Comparison of ENCODE assay signal across 9 mouse cellular contexts in genomic region chr17:44737275-44738120, GRCm38 (mm10). TPM values are rescaled to one million over a fixed set of nuclear protein-coding genes. Genes with fewer than 3 reads are reported as not detected.
DNase-seq lines count a peak whose midpoint lies in the region; ATAC-seq and TF ChIP-seq lines count a peak whose summit lies in the region.
"Had no signal": no experiment of that assay in that cellular context is flagged by ENCODE, and none has a peak within 500 bp of the region (broad histone marks: within the 10 kb centered on the region; RNA-seq: fewer than 3 reads in every experiment).

No protein-coding gene starts in this region.

- no peak for TF ChIP-seq CTCF in embryonic fibroblast, embryonic 13.5 days (IDR thresholded peaks at IDR 0.05; ENCODE audit: borderline replicate concordance, insufficient read depth, low read length)
- TF ChIP-seq CTCF in midbrain, postnatal 0 days (IDR thresholded peaks at IDR 0.05) = no peak

- H3K9me3 ChIP-seq in liver, embryonic 11.5 days (ENCODE audit: control insufficient read depth, low read length) = no peaks in the 10 kb centered on the region
- no peaks in the 10 kb centered on the region for H3K9me3 ChIP-seq in intestine, embryonic 14.5 days (ENCODE audit: control insufficient read depth, low read length)
- H3K9me3 ChIP-seq in midbrain, postnatal 0 days (ENCODE audit: low read length) = no peaks in the 10 kb centered on the region

- H3K36me3 ChIP-seq in liver, embryonic 11.5 days (ENCODE audit: control insufficient read depth, insufficient read depth, low read length) = no peaks in the 10 kb centered on the region
- H3K36me3 ChIP-seq in intestine, embryonic 14.5 days (ENCODE audit: control insufficient read depth, insufficient read depth, low read length) = no peaks in the 10 kb centered on the region
- H3K36me3 ChIP-seq in midbrain, postnatal 0 days (ENCODE audit: insufficient read depth, low read length) = no peaks in the 10 kb centered on the region

- WGBS in liver, embryonic 11.5 days = 1% methylated on average over 33 of the region's 33 CpGs
- WGBS in intestine, embryonic 14.5 days = under 1% methylated on average over 33 of the region's 33 CpGs
- under 1% methylated on average over 33 of the region's 33 CpGs for WGBS in midbrain, postnatal 0 days

- peak; percentile 84 for TF ChIP-seq POLR2A in embryonic fibroblast, embryonic 13.5 days (IDR thresholded peaks at IDR 0.05; ENCODE audit: low read depth, low read length)

- peak overlapping the region; percentile 22; the same call in 1 of the 2 replicates for H3K4me3 ChIP-seq in liver, embryonic 11.5 days (ENCODE audit: low read depth, low read length)
- peak overlapping the region; percentile 96 for H3K4me3 ChIP-seq in embryonic fibroblast, embryonic 13.5 days (ENCODE audit: insufficient read depth, low read length)
- H3K4me3 ChIP-seq in intestine, embryonic 14.5 days (ENCODE audit: low read depth, low read length) = no peak overlapping the region
- no peak overlapping the region for H3K4me3 ChIP-seq in midbrain, postnatal 0 days (ENCODE audit: low read depth, low read length)
- H3K4me3 ChIP-seq: erythroblast, embryonic 14.5 days had no signal

- H3K4me2 ChIP-seq in liver, embryonic 11.5 days = peak overlapping the region; percentile 51
- peak overlapping the region; percentile 34 for H3K4me2 ChIP-seq in intestine, embryonic 14.5 days (ENCODE audit: low read length)
- peak overlapping the region; percentile 12; the same call in 1 of the 2 replicates for H3K4me2 ChIP-seq in midbrain, postnatal 0 days (ENCODE audit: low read depth, low read length, poor library complexity, severe bottlenecking)

- H3K27ac ChIP-seq in liver, embryonic 11.5 days (ENCODE audit: low read depth, low read length) = no peak overlapping the region
- peak overlapping the region; percentile 85 for H3K27ac ChIP-seq in embryonic fibroblast, embryonic 13.5 days (ENCODE audit: insufficient read depth, low read length)
- H3K27ac ChIP-seq in intestine, embryonic 14.5 days (ENCODE audit: low read depth) = no peak overlapping the region
- no peak overlapping the region for H3K27ac ChIP-seq in midbrain, postnatal 0 days (ENCODE audit: low read depth, low read length)

- ATAC-seq in liver, embryonic 11.5 days (replicated peaks; ENCODE audit: low FRiP score) = no peak
- ATAC-seq in intestine, embryonic 14.5 days (replicated peaks; ENCODE audit: low FRiP score, low TSS enrichment, low read depth) = no peak
- ATAC-seq in midbrain, postnatal 0 days (ENCODE audit: low FRiP score) = no peak
- no peak for ATAC-seq in megakaryocyte progenitor cell, adult 5-6 weeks (replicated peaks; ENCODE audit: poor library complexity)

- H3K9ac ChIP-seq in liver, embryonic 11.5 days (ENCODE audit: low read depth, low read length) = no peak overlapping the region
- H3K9ac ChIP-seq in intestine, embryonic 14.5 days (ENCODE audit: low read length) = no peak overlapping the region
- H3K9ac ChIP-seq in midbrain, postnatal 0 days (replicated peaks; ENCODE audit: low read length, poor library complexity, severe bottlenecking) = no peak overlapping the region

- peaks cover 80% of the 10 kb centered on the region for H3K27me3 ChIP-seq in liver, embryonic 11.5 days (replicated peaks; ENCODE audit: control insufficient read depth, insufficient read depth, low read length)
- peaks cover 81% of the 10 kb centered on the region for H3K27me3 ChIP-seq in intestine, embryonic 14.5 days (replicated peaks; ENCODE audit: control insufficient read depth, insufficient read depth, low read length)
- peaks cover 53% of the 10 kb centered on the region for H3K27me3 ChIP-seq in midbrain, postnatal 0 days (ENCODE audit: insufficient read depth, low read length)

- DNase-seq in liver, embryonic 11.5 days (ENCODE audit: low spot score) = peak; percentile 41
- DNase-seq in liver (no peak), ZHBTc4 (ENCODE audit: low read depth, low spot score) (peak; percentile 41), MN1 (ENCODE audit: low spot score) (no peak)
- DNase-seq in intestine, embryonic 14.5 days (ENCODE audit: low spot score) = peak; percentile 66
- DNase-seq in midbrain, postnatal 0 days (ENCODE audit: low spot score) = no peak

- H3K4me1 ChIP-seq in liver, embryonic 11.5 days (replicated peaks; ENCODE audit: control insufficient read depth, insufficient read depth, low read length) = peaks cover 8% of the 10 kb centered on the region; the same call in 1 of the 2 replicates
- peaks cover 6% of the 10 kb centered on the region for H3K4me1 ChIP-seq in embryonic fibroblast, embryonic 13.5 days (ENCODE audit: control insufficient read depth, insufficient read depth, low read length)
- H3K4me1 ChIP-seq in intestine, embryonic 14.5 days (replicated peaks; ENCODE audit: control insufficient read depth, insufficient read depth, low read length) = peaks cover 10% of the 10 kb centered on the region
- H3K4me1 ChIP-seq in midbrain, postnatal 0 days (ENCODE audit: insufficient read depth, low read length) = peaks cover 12% of the 10 kb centered on the region

RNA-seq across cellular contexts. Expression of gene Supt3, which starts 39.5 kb away (rescaled TPM):
- 15.6 and 17.7 TPM in 2 replicates for polyA plus RNA-seq in liver, embryonic 11.5 days (2014; fragmentation: Nextera tagmentation; extraction: Ambion mirVana)
- polyA plus RNA-seq in embryonic fibroblast, embryonic 13.5 days (2011; ENCODE audit: insufficient read length, low read depth, missing spikeins) = 20.5 and 20.7 TPM in 2 replicates
- polyA plus RNA-seq in intestine, embryonic 14.5 days (2014; fragmentation: Nextera tagmentation; extraction: Ambion mirVana) = 18.8 and 20.6 TPM in 2 replicates
- total RNA-seq in midbrain, postnatal 0 days (2014; rRNA removed) = 4.4 and 5.7 TPM in 2 replicates
- 23.3 and 24.0 TPM in 2 replicates for polyA plus RNA-seq in midbrain, postnatal 0 days (2015; fragmentation: Nextera tagmentation; extraction: Ambion mirVana)
- total RNA-seq in megakaryocyte progenitor cell, adult 5-6 weeks (2015) = 26.2 and 37.9 TPM in 2 replicates
- total RNA-seq in megakaryocyte progenitor cell, adult 5-6 weeks (2017) = 13.6 and 16.2 TPM in 2 replicates

Comparison
In these comparisons a context has a peak if more than half of its experiments do, and no peak if none do; other contexts are left out.
1. DNase-seq: peak in liver, embryonic 11.5 days (single experiment), ZHBTc4 (single experiment) and intestine, embryonic 14.5 days (single experiment); none in liver (single experiment), midbrain, postnatal 0 days (single experiment) and MN1 (single experiment).
2. H3K4me3 ChIP-seq: peak in liver, embryonic 11.5 days (single experiment) and embryonic fibroblast, embryonic 13.5 days (single experiment); none in intestine, embryonic 14.5 days (single experiment) and midbrain, postnatal 0 days (single experiment).
3. Peak in every context shown above with its lines, with median percentiles within 50 percentile points of each other: H3K4me2 ChIP-seq.